Mouse (Mus musculus) cerebellum, adult 2 months (tissue): ENCODE measurements around the gene Pomt1.
A peak's percentile ranks its signal among the peaks of the same experiment; 100 is the strongest.

ENCODE experiments used
- CTCF ChIP-seq: fragments of 200-500 bp; IDR thresholded peaks from 2 replicates; pipeline ENCODE4 v1.5.1; 2011; ENCODE audit warnings: low read depth, mild to moderate bottlenecking, control low read depth, low read length, moderate library complexity, borderline replicate concordance; ENCODE audit not compliant: insufficient read depth
- POLR2A ChIP-seq: fragments of 200-500 bp; IDR thresholded peaks from 2 replicates; pipeline ENCODE4 v1.6.1; 2011; ENCODE audit warnings: low read length, control low read depth, borderline replicate concordance; ENCODE audit not compliant: insufficient read depth

GRCm38 (mm10) chr2:32275823-32276222 is 39.4 kb downstream of the Pomt1 start:
- peak; percentile 23; the same call in 1 of the 2 replicates for TF ChIP-seq CTCF
- TF ChIP-seq POLR2A = no peak
